Mouse (Mus musculus): ENCODE data around the gene Zfp977.
"Not testable (repeated sequence)": the region's sequence is repeated elsewhere in the genome, so short reads cannot be mapped to it uniquely, and the experiment has no call there.

- TF ChIP-seq EP300 (IDR thresholded peaks at IDR 0.05; ENCODE audit: insufficient read depth, low read depth, low read length); POLR2A (IDR thresholded peaks at IDR 0.05; ENCODE audit: insufficient read depth, low read length): not testable (repeated sequence)
Measured at GRCm38 (mm10) chr7:42591311-42591710, 1.0 kb downstream of the Zfp977 start.

All from ES-Bruce4 (cell line).